Mouse (Mus musculus): Measurements from ENCODE around the gene Ankrd12. TPM values are rescaled to one million over a fixed set of nuclear protein-coding genes. Genes with fewer than 3 reads are reported as not detected.

Gene Ankrd12
- polyA plus RNA-seq, 1 experiment from 2014 or later: 118 TPM

DNA sequence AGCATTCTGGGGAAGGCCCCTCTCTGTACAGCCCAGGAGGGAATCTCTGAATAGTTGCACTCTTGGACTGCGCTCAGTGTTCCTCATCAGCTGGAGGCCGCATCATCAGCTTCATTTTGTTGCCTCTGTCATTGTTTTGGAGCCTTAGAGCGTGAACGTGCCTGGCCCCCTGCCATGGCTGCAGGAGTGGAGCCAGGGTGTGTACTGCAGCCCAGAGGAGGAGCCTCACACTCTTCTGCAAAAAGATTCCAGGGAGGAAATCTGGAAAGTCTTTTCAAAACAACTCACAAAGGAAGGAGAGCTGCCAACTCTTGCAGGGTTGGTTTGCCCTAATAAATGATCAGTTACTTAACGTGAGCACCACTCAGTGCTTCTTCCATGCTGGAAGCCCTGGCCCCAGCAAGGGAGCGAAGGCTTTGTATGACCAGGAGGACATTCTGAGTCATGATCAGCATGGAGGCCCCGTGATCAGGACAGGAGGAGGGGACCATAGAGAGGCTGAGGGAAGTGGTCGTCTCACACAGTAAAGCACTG lies 160.7 kb downstream of the Ankrd12 start:
- Histone ChIP-seq H3K9me3 (no peaks in the 10 kb centered on the region), H3K9ac (replicated peaks) (no peak overlapping the region), H3K4me3 (replicated peaks) (no peak overlapping the region), H3K27ac (peak overlapping the region; percentile 68), H3K4me2 (replicated peaks) (no peak overlapping the region), H3K27me3 (no peaks in the 10 kb centered on the region), H3K36me3 (peaks cover 10% of the 10 kb centered on the region; the same call in 1 of the 2 replicates), H3K4me1 (replicated peaks) (peaks cover 10% of the 10 kb centered on the region)
- ATAC-seq: peak; percentile 89
- 15% methylated on average over 8 of the region's 8 CpGs for WGBS

Other genes starting within 250 kb of the Ankrd12 start
- gene Ralbp1, start 191.3 kb downstream of the Ankrd12 start, polyA plus RNA-seq (2015; fragmentation: Nextera tagmentation; extraction: Ambion mirVana): 49.8 TPM in 2 replicates
- 66.5 and 70.2 TPM in 2 replicates for gene Twsg1, start 125.9 kb downstream of the Ankrd12 start, polyA plus RNA-seq (2015; fragmentation: Nextera tagmentation; extraction: Ambion mirVana)
- gene Ndufv2, start 24.5 kb upstream of the Ankrd12 start, polyA plus RNA-seq (2015; fragmentation: Nextera tagmentation; extraction: Ambion mirVana): 347 and 349 TPM in 2 replicates
- gene Washc1, start 34.5 kb upstream of the Ankrd12 start, polyA plus RNA-seq (2015; fragmentation: Nextera tagmentation; extraction: Ambion mirVana): 39.7 and 40.2 TPM in 2 replicates
- 8.3 and 10.2 TPM in 2 replicates for gene Ddx11, start 46.4 kb upstream of the Ankrd12 start, polyA plus RNA-seq (2015; fragmentation: Nextera tagmentation; extraction: Ambion mirVana)